Mouse (Mus musculus): ENCODE results near the gene Nfyb.

- no peak for TF ChIP-seq POLR2A (IDR thresholded peaks at IDR 0.05; ENCODE audit: extremely low read depth, insufficient read depth, low read length)
- TF ChIP-seq CTCF (IDR thresholded peaks at IDR 0.05; ENCODE audit: extremely low read depth, insufficient read depth, low read length) = no peak
Observed at GRCm38 (mm10) chr10:82770713-82771112, 6.8 kb upstream of the Nfyb start.
